Mouse (Mus musculus) MEL (cell line): Measurements from ENCODE around the gene Top1. TPM values are rescaled to one million over a fixed set of nuclear protein-coding genes. Genes with fewer than 3 reads are reported as not detected.

Experiments
- DNase-seq: peaks from one replicate; pipeline ENCODE4 v3.0.0; 2011; ENCODE audit warnings: low read depth, low spot score
- H3K27ac ChIP-seq: 2 replicates; pipeline ENCODE4 v1.5.1; 2012; ENCODE audit warnings: low read depth, mild to moderate bottlenecking, control low read depth, low read length, moderate library complexity; ENCODE audit not compliant: control insufficient read depth
- H3K27me3 ChIP-seq, 2 experiments: fragments of 150-350 bp in 1 of 2; sonication (generic) in 1 of 2; 2 replicates each; pipeline ENCODE4 v1.6.1; 2012; ENCODE audit warnings: low read length in 2 of 2, mild to moderate bottlenecking in 2 of 2, improper control_type of control experiment in 1 of 2, moderate library complexity in 1 of 2; ENCODE audit not compliant: insufficient read depth in 2 of 2, control insufficient read depth in 1 of 2
- H3K36me3 ChIP-seq, 2 experiments: 2 replicates each; pipeline ENCODE4 v1.6.1; 2012 to 2014; ENCODE audit warnings: low read length in 2 of 2, improper control_type of control experiment in 1 of 2, inconsistent platforms in 1 of 2, mild to moderate bottlenecking in 1 of 2; ENCODE audit not compliant: insufficient read depth in 2 of 2, control insufficient read depth in 1 of 2
- H3K4me1 ChIP-seq, 2 experiments: fragments of 150-350 bp in 1 of 2; sonication (generic) in 1 of 2; 2 replicates each; pipeline ENCODE4 v1.6.1; 2012; ENCODE audit warnings: low read length in 2 of 2, improper control_type of control experiment in 1 of 2, mild to moderate bottlenecking in 1 of 2; ENCODE audit not compliant: insufficient read depth in 2 of 2, control insufficient read depth in 1 of 2
- H3K4me3 ChIP-seq, 2 experiments: fragments of 150-350 bp in 1 of 2; sonication (generic) in 1 of 2; 2 replicates each; pipeline ENCODE4 v1.5.1; 2012; ENCODE audit warnings: low read depth in 2 of 2, low read length in 2 of 2, mild to moderate bottlenecking in 2 of 2, moderate library complexity in 2 of 2, control low read depth in 1 of 2, improper control_type of control experiment in 1 of 2; ENCODE audit not compliant: control insufficient read depth in 1 of 2, insufficient read depth in 1 of 2
- H3K79me2 ChIP-seq: 2 replicates; pipeline ENCODE4 v1.6.1; 2012; ENCODE audit warnings: mild to moderate bottlenecking, low read length, moderate library complexity; ENCODE audit not compliant: control insufficient read depth, poor library complexity, insufficient read depth
- H3K9ac ChIP-seq: 2 replicates; pipeline ENCODE4 v1.6.1; 2012; ENCODE audit warnings: low read depth, mild to moderate bottlenecking, control low read depth, low read length, moderate library complexity; ENCODE audit not compliant: control insufficient read depth, poor library complexity, severe bottlenecking
- H3K9me3 ChIP-seq: fragments of 150-350 bp; sonication (generic); replicated peaks from 2 replicates; pipeline ENCODE4 v1.6.1; 2012; ENCODE audit warnings: mild to moderate bottlenecking, low read length, improper control_type of control experiment, moderate library complexity; ENCODE audit not compliant: insufficient read depth
- BHLHE40 ChIP-seq: IDR thresholded peaks from 2 replicates; pipeline ENCODE4 v1.6.1; 2012; ENCODE audit warnings: low read depth, mild to moderate bottlenecking, inconsistent platforms, low read length, improper control_type of control experiment, borderline replicate concordance
- E2F4 ChIP-seq: IDR thresholded peaks from 2 replicates; pipeline ENCODE4 v1.6.1; 2011; ENCODE audit warnings: low read depth, low read length, improper control_type of control experiment, borderline replicate concordance
- ELF1 ChIP-seq: IDR thresholded peaks from 2 replicates; pipeline ENCODE4 v1.6.1; 2014; ENCODE audit warnings: low read depth, mild to moderate bottlenecking, inconsistent platforms, low read length, improper control_type of control experiment, moderate library complexity
- EP300 ChIP-seq, 2 experiments: IDR thresholded peaks; 2 replicates each; pipeline ENCODE4 v1.6.1; 2011; ENCODE audit warnings: improper control_type of control experiment in 2 of 2, low read length in 2 of 2, low read depth in 1 of 2, mild to moderate bottlenecking in 1 of 2
- ETS1 ChIP-seq: IDR thresholded peaks from 2 replicates; pipeline ENCODE4 v1.6.1; 2012; ENCODE audit warnings: low read depth, mild to moderate bottlenecking, inconsistent platforms, low read length, improper control_type of control experiment, moderate library complexity
- JUND ChIP-seq: IDR thresholded peaks from 2 replicates; pipeline ENCODE4 v1.6.1; 2011; ENCODE audit warnings: low read depth, mild to moderate bottlenecking, improper control_type of control experiment, low read length
- MAZ ChIP-seq: IDR thresholded peaks from 2 replicates; pipeline ENCODE4 v1.6.1; 2012; ENCODE audit warnings: low read depth, mild to moderate bottlenecking, inconsistent platforms, low read length, improper control_type of control experiment
- MXI1 ChIP-seq: IDR thresholded peaks from 2 replicates; pipeline ENCODE4 v1.6.1; 2011; ENCODE audit warnings: mild to moderate bottlenecking, low read depth, low read length, improper control_type of control experiment
- MYB ChIP-seq: IDR thresholded peaks from 2 replicates; pipeline ENCODE4 v1.6.1; 2011; ENCODE audit warnings: mild to moderate bottlenecking, low read depth, low read length, improper control_type of control experiment
- NRF1 ChIP-seq: IDR thresholded peaks from 2 replicates; pipeline ENCODE4 v1.6.1; 2014; ENCODE audit warnings: low read depth, mild to moderate bottlenecking, inconsistent platforms, low read length, improper control_type of control experiment, moderate library complexity; ENCODE audit not compliant: poor library complexity, insufficient read depth, severe bottlenecking
- POLR2A ChIP-seq, 2 experiments: IDR thresholded peaks; 2 replicates each; pipeline ENCODE4 v1.6.1; 2011 to 2012; ENCODE audit warnings: low read length in 2 of 2, mild to moderate bottlenecking in 2 of 2, control low read depth in 1 of 2, improper control_type of control experiment in 1 of 2, low read depth in 1 of 2, moderate library complexity in 1 of 2; ENCODE audit not compliant: control insufficient read depth in 1 of 2, insufficient read depth in 1 of 2, poor library complexity in 1 of 2
- RCOR1 ChIP-seq: IDR thresholded peaks from 2 replicates; pipeline ENCODE4 v1.6.1; 2012; ENCODE audit warnings: low read depth, mild to moderate bottlenecking, inconsistent platforms, low read length, improper control_type of control experiment
- USF1 ChIP-seq: IDR thresholded peaks from 2 replicates; pipeline ENCODE4 v1.6.1; 2014; ENCODE audit warnings: low read depth, mild to moderate bottlenecking, inconsistent platforms, low read length, improper control_type of control experiment, moderate library complexity
- ZC3H11A ChIP-seq: IDR thresholded peaks from 2 replicates; pipeline ENCODE4 v1.6.1; 2012; ENCODE audit warnings: low read depth, mild to moderate bottlenecking, inconsistent platforms, low read length, improper control_type of control experiment
- ZKSCAN1 ChIP-seq: IDR thresholded peaks from 2 replicates; pipeline ENCODE4 v1.6.1; 2012; ENCODE audit warnings: low read depth, mild to moderate bottlenecking, inconsistent platforms, low read length, improper control_type of control experiment, moderate library complexity
- ZMIZ1 ChIP-seq: IDR thresholded peaks from 2 replicates; pipeline ENCODE4 v1.6.1; 2012; ENCODE audit warnings: low read depth, mild to moderate bottlenecking, inconsistent platforms, low read length, improper control_type of control experiment, moderate library complexity
- polyA plus RNA-seq, 2 experiments: library from polyadenylated mRNA; stranded (reverse) in 1 of 2; unstranded in 1 of 2; fragments of >175 nt in 1 of 2; fragments of >200 nt in 1 of 2; gene quantifications; 2 replicates each; pipeline versions ENCODE4 v1.2.1 to v1.2.4; 2012; ENCODE audit warnings: low replicate concordance in 2 of 2, low read depth in 1 of 2; ENCODE audit not compliant: insufficient read length in 2 of 2, insufficient read depth in 1 of 2, missing spikeins in 1 of 2
- total RNA-seq: library from RNA; depleted of rRNA; stranded (reverse); fragments of 300-350 nt; gene quantifications from 2 replicates; pipeline ENCODE4 v1.2.3, GENCODE M21; 2012

Gene Top1
- total and polyA plus RNA-seq, 3 experiments = 33.5 to 123 (median 73.3) TPM

DNA sequence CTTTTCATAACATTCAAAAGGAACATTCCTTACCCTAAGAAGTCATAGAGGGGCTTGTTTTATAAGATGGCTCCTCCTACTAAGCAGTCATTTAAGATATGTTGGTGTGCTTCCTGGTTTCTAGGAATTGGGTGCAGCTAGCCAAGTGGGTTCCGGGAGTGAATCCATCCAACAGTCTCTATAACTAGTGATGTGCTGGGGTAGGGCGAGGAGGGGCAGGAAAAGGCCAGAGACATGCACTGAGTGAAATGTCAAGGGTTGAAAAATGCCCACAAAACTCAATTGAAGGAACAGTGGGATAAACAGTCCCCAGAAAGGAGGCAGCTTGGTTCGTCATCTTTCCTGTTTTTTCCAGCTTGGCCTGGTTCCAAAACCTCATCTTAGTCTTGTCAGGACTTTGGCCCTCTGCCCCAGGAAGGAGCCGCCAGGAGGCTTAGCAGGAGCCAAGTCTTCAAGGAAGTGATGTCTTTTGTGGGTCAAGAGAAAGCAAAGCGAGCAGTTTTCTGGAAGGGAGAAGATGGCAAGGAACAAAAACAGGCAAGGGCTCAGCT is 24.0 kb upstream of the Top1 start:
- peaks cover 2 to 11% of the 10 kb centered on the region in 2 experiments for H3K4me1 ChIP-seq
- no peak overlapping the region for H3K4me3 ChIP-seq
- H3K9ac ChIP-seq = no peak overlapping the region
- no peak for DNase-seq
- no peaks in the 10 kb centered on the region for H3K27me3 ChIP-seq
- no peak overlapping the region for H3K27ac ChIP-seq
- H3K79me2 ChIP-seq = no peaks in the 10 kb centered on the region
- H3K36me3 ChIP-seq = peaks cover 0 to 13% of the 10 kb centered on the region in 2 experiments; a peak in 2 of 4 replicates
- H3K9me3 ChIP-seq = no peaks in the 10 kb centered on the region
- TF ChIP-seq ZC3H11A = no peak
- TF ChIP-seq MYB = no peak
- no peak for TF ChIP-seq MAZ
- TF ChIP-seq MXI1 = no peak
- TF ChIP-seq EP300 (IDR thresholded peaks at IDR 0.05; ENCODE audit: low read depth in 1 of 2, low read length in 2 of 2) = no peak

DNA sequence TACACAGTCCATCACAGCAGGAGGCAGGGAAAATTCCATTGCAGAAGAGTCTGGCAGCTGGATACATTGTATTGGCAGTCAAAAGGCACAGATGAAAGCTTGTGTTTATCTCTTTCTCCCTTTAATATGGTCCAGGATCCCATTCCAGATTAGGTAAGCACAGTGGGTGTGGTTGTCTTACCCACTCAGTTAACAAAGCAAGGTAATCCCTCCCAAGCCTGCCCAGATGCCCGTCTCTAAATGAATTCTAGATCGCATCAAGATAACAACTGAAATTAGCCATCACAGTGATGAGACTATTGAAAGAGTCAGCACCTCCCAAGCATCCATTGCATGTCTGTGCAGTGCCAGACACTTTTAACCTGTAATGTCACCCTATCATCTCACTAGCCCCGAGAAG is 23.0 kb upstream of the Top1 start:
- TF ChIP-seq ZKSCAN1 = no peak
- TF ChIP-seq POLR2A (IDR thresholded peaks at IDR 0.05; ENCODE audit: control insufficient read depth in 1 of 2, insufficient read depth in 1 of 2, low read depth in 1 of 2, low read length in 2 of 2, poor library complexity in 1 of 2) = no peak
- TF ChIP-seq ZC3H11A = no peak
- TF ChIP-seq JUND = no peak
- TF ChIP-seq MXI1 = no peak
- no peak for TF ChIP-seq ETS1
- TF ChIP-seq ELF1 = no peak
- no peak for TF ChIP-seq ZMIZ1
- no peak for TF ChIP-seq RCOR1
- TF ChIP-seq E2F4 = no peak
- no peak for TF ChIP-seq BHLHE40
- no peak for TF ChIP-seq USF1
- TF ChIP-seq NRF1 = no peak
- H3K4me1 ChIP-seq = peaks cover 2 to 11% of the 10 kb centered on the region in 2 experiments

More for the DNA sequence above, 23.0 kb upstream of the Top1 start:
- no peak overlapping the region for H3K27ac ChIP-seq
- H3K9me3 ChIP-seq = no peaks in the 10 kb centered on the region
- no peaks in the 10 kb centered on the region for H3K79me2 ChIP-seq
- H3K27me3 ChIP-seq = no peaks in the 10 kb centered on the region
- no peak overlapping the region for H3K4me3 ChIP-seq
- H3K36me3 ChIP-seq = peaks cover 0 to 13% of the 10 kb centered on the region in 2 experiments; a peak in 2 of 4 replicates
- DNase-seq = no peak
- H3K9ac ChIP-seq = no peak overlapping the region
